Mouse (Mus musculus): Measurements from ENCODE around the gene Scg3. TPM values are rescaled to one million over a fixed set of nuclear protein-coding genes. Genes with fewer than 3 reads are reported as not detected.

Gene Scg3
- polyA plus RNA-seq (2017; shearing (Covaris generic)) = under 1 TPM in 1 of 2 experiments, not detected in 1; 0.10 TPM

DNA sequence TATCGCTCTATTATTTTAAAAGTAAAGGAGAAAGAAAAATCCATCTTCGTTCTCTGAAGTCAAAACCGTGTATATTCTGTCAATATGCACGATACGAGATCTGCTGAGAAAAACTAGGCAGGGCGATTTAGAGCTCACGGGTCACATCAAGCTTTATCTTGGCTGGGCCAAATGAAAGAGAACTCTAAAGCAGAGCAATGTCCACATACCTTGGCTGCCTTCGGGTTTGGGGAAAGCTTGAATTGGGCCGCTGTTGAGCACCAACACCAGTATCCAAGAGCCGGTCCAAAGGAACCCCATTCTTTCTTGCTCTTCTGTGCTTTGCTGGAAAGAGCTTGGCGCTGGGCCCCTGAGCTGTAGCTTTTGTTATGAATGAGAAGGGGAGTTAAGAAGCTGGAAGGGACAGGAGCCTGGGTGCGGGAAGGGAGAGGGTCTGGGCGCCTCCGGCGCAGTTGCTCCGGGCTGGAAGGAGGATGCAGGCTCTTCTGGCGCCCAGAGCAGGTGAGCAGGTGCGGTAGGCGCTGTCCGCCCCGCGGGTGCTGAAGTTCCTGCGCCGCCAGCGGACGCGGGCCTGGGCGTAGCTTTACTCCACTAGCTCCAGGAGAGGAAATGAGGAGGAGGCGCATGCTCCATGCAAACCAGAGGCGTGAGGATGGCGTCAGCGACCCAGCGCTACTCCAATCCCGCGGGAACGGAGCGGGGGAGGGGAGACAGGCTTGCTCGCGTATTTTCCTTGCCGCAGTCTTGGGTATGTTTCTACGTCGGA lies at the start of gene Scg3:
Gene Scg3, minus strand, starts transcription at position 631 of the 766 bp plus-strand sequence.

GRCm38 (mm10) chr9:75625556-75626307 lies 58.1 kb downstream of the Scg3 start, which contains the start of gene Lysmd2:
Lysmd2 (plus strand) TSS chr9:75625741.

GRCm38 (mm10) chr9:75610571-75611493 lies 73.0 kb downstream of the Scg3 start, which contains the start of gene Tmod2:
Tmod2 (minus strand) TSS chr9:75611325.

Other genes starting within 250 kb of the Scg3 start
- gene Leo1, start 242.5 kb downstream of the Scg3 start, polyA plus RNA-seq (2017; shearing (Covaris generic)) = 10 to 100 TPM; 25.2 to 27.8 TPM
- gene Tmod3, start 124.4 kb downstream of the Scg3 start, polyA plus RNA-seq (2017; shearing (Covaris generic)) = 100 to 1,000 TPM; 117 to 158 TPM
- under 1 TPM in 1 of 2 experiments, not detected in 1; 0.37 TPM for gene Tmod2, start 72.7 kb downstream of the Scg3 start, polyA plus RNA-seq (2017; shearing (Covaris generic))
- 10 to 100 TPM; 42.5 to 72.1 TPM for gene Lysmd2, start 58.3 kb downstream of the Scg3 start, polyA plus RNA-seq (2017; shearing (Covaris generic))
- gene Bmp5, start 91.3 kb upstream of the Scg3 start, polyA plus RNA-seq (2017; shearing (Covaris generic)) = not detected

Data from activated CD4-positive, CD25-positive, alpha-beta regulatory T cell (primary cell).